Mouse (Mus musculus) brain, embryonic 14.5 days (tissue): ENCODE measurements around the gene Cpa2.

ENCODE experiments used
- CTCF ChIP-seq: fragments of 200-500 bp; IDR thresholded peaks from 2 replicates; pipeline ENCODE4 v1.5.1; 2012; ENCODE audit warnings: inconsistent platforms, mild to moderate bottlenecking, moderate library complexity, borderline replicate concordance; ENCODE audit not compliant: insufficient read depth, insufficient read length; ENCODE audit errors: extremely low read depth
- POLR2A ChIP-seq: fragments of 200-500 bp; IDR thresholded peaks from 2 replicates; pipeline ENCODE4 v1.6.1; 2012; ENCODE audit warnings: mild to moderate bottlenecking, inconsistent platforms, borderline replicate concordance; ENCODE audit not compliant: poor library complexity, insufficient read depth, insufficient read length, severe bottlenecking; ENCODE audit errors: extremely low read depth

DNA sequence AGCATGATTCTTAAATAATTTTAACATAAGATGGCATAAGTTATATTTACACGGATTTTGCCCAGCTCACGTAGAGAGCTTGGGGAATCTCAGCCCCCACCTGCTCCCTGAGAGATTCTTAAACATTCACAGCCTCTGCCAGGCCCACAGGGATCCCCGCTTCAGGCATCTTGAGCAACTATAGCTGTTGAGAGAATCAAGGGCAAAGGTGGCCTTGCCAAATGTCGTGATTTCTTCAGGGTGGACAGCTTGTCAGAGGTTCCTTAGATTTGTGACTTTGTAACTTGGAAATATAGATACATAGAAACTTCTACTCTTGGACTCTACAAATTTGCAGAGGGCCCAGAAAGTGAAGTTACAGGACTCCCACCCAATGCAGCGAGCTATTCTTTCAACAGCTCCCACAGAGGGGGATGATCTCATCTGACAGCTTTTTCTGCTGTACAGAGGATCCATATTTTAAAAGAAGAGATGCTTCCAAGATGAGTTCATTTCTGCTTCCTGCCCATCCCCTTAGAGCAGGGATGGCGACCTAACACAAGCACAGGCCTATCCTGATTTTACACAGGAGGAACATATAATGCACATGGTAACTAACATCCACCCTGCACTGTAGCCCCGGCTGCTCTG is 12.1 kb downstream of the Cpa2 start:
- TF ChIP-seq CTCF (no peak), POLR2A (no peak)
